Mouse (Mus musculus) CD8-positive naive resting alpha-beta T cell, adult 2 months (primary cell): ENCODE measurements around the gene Ccnc.

Source experiments
- DNase-seq, 2 experiments: peaks; one replicate each; pipeline ENCODE4 v3.0.0; 2022; ENCODE audit warnings: low read depth in 2 of 2, low spot score in 2 of 2

Ccnc gene

GRCm38 (mm10) chr4:21801620-21802019 lies 74.1 kb downstream of the Ccnc start:
- no peak for DNase-seq

DNA sequence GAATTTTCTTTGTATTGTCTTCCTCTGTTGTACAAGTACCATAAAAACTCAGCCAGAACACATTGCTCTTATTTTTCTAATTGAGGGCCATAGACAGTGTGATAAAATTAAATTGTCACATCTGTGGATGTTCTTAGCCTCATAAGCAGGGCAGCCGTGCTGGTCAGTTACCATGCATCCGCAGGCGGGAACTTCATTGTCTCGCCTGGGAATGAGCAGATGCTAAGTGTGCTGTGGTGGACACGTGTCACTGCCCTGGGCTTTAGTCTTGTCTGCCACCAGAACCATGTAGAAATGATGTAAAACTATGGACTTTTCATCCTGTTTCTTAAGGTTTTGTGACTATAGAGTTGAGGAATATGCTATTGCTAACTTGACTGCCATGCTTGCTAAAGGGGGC lies 79.7 kb downstream of the Ccnc start:
- no peak for DNase-seq
